Mouse (Mus musculus): ENCODE measurements around the gene Rpl31.

Gene Rpl31

DNA sequence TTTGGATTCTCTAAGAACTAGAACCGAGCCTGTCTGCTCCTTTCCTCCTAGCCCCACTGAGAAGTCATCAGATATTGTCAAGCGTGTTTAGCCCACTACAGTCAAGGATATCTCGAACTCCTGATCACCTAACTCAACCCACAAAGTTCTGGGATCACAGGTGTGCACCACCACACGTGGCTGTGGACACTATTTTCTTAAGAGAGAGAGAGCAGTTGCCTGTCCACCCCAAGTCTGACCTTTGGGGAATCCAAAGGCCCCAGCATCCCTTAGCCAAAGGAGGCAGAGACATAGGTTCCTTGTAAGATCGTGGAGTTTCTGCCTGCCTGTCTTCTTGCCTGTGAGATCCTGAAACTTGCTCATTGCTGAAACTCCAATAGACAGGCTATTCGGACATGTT lies 597 bp upstream of the Rpl31 start:
- DNase-seq (ENCODE audit: low spot score in 2 of 2): no peak

DNA sequence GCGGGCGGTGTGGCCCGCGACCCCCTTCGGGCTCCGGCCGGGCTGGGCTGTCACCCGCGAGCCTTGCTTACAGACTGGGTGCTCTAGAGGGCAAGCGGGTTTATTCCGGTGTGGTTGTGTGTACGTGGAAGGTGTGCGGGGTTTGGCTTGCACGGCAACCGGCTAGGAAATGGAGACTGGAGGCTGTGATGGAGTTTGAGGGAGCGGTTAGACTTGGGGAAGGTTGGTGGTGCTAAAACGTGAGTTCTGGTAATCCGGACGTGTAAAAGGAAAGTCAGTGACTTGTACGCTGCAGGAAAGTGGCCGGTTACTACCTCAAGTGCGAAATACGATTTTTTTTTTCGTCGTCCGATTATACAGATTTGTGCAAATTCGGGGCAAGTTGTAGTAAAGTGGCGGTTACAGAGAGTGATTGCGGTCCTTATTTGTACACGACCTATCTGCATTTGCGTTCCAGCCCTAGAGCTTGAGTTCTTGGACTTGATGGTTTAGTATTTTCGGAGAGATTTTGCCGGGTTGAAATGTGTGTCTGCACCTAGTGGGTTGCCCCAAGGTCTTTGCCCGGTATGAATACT lies 712 bp downstream of the Rpl31 start:
- DNase-seq (ENCODE audit: low spot score in 2 of 2): peak; percentile 14 to 16

DNA sequence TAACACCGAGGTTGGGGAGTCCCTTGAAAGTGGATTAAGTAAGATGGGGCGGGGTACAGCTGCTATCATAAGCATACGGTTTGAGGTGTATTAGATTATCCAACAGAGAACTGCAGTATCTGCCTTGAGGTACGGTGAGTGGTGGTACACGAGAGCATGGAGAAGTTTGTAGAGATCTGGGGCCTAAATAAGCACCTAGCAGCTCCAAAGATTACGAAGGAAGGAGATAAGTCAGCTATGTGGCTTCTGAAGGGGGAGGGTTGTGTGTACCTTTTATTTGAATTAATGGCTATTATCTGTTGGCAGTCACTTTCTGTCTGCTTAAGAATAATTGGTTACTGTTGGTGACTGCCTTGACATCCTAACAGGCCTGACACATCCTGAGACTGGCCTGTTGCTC lies 2.8 kb downstream of the Rpl31 start:
- DNase-seq (ENCODE audit: low spot score in 2 of 2): no peak

DNA sequence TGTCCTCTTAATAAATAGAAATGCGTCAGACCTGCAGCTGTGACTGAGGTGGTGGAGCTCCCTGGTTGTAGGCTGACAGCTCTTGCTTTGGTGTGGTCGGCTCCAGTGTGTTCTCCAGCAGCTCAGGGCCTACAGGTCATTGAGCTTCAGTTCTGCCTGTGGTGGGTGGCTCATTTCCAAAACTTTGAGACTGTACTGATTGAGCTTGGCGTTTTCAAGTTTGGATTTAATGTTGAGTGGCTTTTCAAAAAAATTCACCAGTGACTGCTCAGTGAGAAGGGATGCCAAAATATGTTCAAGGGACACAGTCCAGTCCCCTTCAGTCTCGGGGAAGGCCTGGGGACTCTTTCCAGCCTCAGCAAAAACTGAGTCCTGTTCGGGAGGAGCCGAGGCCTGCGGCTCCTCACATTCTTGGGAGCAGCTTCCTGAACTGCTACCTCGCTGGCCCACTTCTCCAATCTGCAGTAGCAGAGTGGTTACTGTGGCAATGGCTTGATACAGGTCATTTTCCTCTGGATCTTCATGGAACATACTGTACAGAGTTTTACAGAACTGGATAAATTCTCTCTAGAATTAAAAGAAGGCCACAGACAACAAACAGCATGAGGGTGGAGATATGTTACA lies 4.7 kb downstream of the Rpl31 start:
- no peak for DNase-seq (ENCODE audit: low spot score in 2 of 2)

DNA sequence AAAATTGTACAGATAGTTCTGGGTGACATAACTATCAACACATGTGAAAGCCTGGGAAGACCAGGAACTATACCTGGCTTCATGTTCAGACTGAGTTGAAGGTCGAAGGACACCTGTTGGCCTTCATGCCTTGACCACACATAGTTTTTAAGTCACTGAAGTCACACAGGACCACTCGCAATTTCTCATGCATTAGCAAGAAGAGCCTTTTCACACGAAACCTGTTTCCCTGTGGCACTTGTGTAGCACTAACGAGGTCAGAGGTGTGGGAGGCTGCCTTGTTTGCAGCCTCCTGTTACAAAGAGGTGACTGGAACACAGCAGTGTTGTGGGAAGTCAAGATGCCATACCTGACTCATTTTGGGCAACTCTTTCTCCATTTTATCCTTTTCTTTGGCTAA lies 5.7 kb downstream of the Rpl31 start:
- no peak for DNase-seq (ENCODE audit: low spot score in 2 of 2)

DNA sequence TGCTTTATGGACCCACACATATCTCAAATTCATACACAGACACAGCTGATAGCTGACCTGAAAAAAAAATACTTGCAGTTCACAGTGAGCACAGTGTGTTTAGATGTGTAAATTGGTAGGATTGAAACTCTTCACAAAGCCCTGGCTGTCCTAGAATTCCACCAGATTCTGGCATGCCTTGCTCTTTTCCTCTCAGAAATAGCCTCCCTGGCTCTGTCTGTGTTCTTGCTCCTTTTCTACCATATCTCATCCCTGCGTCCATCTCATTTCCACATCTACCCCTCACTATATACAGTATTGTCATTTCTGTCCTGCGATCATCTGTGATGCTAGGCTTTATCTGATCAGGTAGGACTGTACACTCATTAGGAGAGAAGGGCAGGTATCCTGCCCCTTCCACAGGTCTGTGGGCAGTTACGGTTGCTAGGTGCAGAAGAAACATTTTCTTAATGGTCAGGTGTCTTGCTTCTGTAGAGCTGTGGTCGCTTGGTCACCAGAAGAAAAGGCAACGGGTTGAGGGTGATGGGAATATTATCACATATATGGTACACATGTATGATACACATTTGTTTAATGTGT lies 6.7 kb downstream of the Rpl31 start:
- DNase-seq (ENCODE audit: low spot score in 2 of 2): no peak

DNA sequence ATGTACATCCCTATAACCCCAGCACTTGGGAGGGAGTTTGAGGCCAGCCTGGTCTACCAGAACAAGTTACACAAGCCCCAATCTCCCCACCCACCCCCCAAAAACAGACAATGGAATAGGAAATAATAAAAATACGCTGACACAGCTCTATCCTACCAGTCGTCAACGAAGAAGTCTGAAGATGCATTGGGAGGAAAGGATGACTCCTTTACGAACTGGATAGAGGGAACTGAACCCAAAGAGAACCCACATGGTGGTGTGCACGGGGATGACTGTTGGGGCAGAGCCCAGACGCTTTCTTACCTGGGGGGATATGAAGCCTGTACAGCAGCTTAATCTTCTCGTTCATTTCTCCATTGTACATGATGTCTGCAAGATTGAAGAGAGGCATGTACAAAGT lies 8.5 kb downstream of the Rpl31 start:
- DNase-seq (ENCODE audit: low spot score in 2 of 2): no peak

DNA sequence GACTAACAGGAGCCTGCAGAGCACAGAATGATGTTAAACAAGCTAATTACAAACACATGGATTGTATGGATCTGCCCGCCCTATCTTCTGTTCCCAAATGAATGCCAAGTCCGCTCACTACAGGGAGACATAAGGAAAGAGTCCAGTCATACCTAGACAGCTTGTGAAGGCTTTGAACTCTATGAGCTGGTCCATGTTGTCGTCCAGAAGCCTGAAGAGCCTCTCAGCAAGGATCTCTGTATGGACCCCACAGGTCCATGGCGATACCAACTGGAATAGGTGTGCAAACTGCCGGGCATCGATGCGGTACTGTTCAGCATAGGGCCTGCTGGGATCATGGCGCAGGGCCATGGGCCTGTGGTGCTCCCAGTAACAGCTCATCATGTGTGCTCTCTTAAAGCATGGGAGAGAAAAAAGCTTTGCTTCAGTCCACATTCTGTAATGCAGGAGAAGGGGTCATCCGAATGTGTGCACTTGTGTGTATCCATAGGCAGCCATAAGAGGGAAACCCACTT lies 9.1 kb downstream of the Rpl31 start:
- DNase-seq (ENCODE audit: low spot score in 2 of 2): no peak

DNA sequence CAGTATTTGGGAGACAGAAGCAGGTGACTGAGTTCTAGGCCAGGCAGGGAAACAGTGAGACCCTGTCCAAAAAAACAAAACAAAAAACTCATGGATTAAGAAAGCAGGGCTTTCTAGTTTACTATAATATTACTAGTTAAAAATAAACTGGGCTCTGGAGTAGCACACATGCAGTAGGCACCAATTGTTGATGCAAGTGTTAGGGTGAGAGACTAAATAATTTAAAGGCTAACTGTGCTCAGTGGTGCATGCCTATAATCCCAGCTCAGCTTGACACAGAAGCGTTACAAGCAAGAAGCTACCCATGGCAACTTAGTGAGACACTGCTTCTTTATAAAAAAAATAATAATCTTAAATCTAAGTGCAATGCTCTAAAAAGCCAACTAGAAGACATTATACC lies 10.9 kb downstream of the Rpl31 start:
- no peak for DNase-seq (ENCODE audit: low spot score in 2 of 2)

DNA sequence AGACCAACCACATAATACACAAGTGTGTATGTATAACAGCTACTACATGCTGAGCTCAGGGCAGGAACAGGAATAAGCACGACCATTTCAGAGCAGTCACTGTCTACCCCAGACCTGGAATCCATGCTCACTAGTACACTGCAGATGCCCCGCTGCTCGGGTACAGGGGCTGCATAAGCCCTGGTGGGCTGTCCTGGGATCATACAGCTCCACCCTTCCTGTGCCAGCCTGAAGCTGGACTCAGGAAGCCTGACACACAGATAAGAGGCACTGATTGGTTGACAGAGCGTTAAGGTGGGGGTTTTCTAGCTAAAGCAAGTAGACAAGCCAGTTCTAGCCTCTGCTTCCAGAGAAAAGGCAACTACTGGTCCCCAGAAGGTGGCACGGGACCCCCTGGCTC lies 11.4 kb downstream of the Rpl31 start:
- DNase-seq (ENCODE audit: low spot score in 2 of 2): no peak

DNA sequence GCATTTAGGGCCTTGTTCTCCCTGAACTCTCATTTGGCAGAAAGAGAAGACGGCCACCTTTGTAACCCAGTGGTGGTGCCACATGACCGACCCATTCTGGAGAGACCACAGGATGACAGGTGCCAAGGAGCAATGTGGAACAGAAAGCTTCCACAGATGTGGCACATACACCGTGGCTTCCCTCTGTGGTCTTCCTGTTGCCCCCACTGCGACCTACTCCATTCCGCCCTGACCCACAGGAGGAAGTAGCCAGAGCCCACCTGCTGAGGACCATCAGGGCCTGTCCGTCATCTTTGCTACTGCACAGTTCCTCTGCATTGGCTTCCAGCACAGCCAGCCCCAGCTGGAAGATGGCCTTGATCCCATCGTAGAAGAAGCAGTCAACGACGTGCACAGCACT lies 13.4 kb downstream of the Rpl31 start:
- no peak for DNase-seq (ENCODE audit: low spot score in 2 of 2)

DNA sequence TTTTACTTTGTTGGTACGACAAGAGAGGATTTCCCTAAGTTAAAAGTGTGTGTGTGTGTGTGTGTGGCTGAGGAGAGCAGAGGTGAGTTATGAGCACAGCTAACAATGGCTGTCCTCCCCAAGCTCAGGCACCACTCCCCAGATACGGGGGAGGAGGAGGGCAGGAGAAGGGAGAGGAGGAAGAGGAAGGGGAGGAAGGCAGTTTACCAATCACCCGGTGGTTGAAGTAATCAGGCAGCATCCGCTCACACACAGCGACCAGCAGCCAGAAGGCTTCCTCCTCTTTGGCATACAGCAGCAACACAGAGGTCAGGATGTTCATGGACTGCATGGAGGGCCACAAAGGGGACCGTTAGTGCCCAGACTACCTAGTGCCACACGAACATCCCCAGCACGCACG lies 17.3 kb downstream of the Rpl31 start:
- no peak for DNase-seq (ENCODE audit: low spot score in 2 of 2)

DNA sequence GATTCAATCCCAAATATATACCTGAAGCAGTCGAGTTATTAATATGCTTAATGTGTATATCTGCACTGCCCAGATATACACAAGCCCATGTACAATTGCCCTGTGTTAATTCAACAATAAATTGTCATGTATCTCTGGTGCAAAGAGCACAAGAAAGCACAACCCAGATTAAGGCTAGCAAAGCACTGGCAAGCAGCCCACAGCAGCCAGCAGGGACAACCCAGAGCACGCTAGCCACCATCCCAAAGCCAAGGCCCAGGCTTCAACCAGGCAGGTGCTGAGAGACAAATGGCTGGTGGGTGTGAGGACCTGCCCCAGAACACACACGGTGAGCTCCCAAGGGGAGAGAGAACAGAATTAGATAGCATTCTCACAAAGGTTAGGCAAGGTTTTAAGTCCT lies 18.8 kb downstream of the Rpl31 start:
- no peak for DNase-seq (ENCODE audit: low spot score in 2 of 2)

DNA sequence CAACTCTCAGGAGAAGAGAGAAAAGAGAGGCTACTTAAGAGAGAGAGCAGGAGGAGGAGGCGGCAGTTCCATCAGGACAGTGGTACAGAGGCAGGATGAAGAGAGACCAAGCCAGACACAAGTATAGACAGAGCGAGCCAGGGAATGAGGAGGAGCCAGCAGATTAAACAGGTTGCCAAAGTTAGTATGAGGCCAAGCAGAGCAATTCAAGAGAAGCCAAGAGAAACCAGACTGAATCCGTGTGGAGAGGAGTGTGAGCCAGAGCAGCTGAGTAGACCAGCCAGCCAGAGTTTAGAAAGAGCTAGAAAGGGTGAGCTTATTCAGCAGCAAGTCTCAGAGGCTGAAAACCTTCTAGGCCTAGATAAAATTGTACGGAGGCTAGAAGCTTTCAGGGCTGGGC lies 19.9 kb downstream of the Rpl31 start:
- DNase-seq (ENCODE audit: low spot score in 2 of 2): no peak

DNA sequence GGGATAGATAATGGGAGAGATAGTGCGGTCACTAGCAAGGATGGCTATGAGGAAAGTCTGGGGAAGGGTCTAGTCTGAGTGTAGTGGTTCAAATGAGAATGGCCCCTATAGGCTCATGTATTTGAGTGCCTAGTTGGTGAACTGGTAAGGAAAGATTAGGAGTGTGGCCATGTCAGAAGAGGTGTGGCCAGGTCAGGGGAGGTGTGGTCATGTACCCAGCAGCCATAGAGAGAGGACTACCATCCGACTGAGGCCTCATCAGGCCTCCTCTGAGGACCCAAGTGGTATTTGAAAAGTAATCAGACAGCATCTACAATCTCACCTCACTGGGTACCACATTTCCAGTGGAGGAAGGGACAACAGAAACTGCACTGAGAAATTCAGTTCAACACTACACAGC lies 20.5 kb downstream of the Rpl31 start:
- no peak for DNase-seq (ENCODE audit: low spot score in 2 of 2)

DNA sequence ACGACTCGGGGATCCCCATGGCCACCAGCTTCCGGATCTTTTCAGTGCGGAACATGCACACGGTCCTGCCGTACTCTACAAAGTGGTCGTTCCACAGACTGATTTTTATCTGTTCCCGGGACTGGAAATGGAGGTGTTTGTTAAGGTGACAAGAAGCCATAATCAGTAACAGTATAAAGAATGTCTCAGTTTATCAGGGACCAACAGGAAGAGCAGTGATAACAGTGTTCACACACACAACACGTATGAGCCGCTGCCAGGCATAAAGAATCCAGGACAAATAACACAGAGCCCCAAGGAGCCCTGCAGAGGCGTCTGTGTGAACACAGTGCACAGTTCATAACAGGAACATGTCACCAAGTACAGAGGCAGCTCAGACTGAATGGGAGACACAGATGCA lies 21.7 kb downstream of the Rpl31 start:
- no peak for DNase-seq (ENCODE audit: low spot score in 2 of 2)

DNA sequence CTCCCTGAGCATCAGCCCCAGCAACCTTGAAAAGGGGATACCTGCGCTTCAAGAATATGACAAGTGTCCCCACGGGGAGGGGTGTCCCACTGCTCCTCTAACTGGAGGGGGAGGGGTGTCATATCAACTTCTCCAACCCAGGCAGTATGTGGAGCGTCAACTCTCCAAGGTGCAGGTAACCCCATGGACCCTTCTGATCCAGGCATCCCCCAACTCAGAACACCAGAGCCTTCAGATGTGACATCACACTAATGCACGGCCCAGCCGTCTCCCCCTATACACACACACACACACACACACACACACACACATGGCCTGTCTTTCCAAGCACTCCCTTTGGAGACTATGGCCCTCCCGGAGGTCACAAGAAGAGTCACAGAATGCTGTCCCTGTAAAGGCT lies 24.0 kb downstream of the Rpl31 start:
- DNase-seq (ENCODE audit: low spot score in 2 of 2): no peak

DNA sequence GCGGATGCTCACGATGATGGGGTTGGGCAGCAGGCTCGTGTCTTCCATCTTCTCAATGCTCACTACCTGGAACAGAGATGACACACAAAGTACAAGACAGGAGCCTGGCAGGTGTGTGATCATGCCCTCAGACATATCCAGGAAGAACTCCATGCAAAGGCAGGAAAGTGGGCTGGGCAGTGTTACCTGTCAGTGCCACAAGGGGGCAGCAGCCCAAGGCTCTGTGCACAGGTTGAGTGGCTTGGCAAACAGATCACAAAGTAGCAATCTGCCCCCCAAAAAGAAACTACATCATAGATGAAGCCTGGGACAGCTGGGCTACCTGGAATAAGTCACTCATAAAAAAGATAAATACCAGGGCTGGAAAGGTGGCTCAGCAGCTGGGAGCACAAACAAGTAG lies 24.5 kb downstream of the Rpl31 start:
- DNase-seq (ENCODE audit: low spot score in 2 of 2): peak; percentile 32 to 41

DNA sequence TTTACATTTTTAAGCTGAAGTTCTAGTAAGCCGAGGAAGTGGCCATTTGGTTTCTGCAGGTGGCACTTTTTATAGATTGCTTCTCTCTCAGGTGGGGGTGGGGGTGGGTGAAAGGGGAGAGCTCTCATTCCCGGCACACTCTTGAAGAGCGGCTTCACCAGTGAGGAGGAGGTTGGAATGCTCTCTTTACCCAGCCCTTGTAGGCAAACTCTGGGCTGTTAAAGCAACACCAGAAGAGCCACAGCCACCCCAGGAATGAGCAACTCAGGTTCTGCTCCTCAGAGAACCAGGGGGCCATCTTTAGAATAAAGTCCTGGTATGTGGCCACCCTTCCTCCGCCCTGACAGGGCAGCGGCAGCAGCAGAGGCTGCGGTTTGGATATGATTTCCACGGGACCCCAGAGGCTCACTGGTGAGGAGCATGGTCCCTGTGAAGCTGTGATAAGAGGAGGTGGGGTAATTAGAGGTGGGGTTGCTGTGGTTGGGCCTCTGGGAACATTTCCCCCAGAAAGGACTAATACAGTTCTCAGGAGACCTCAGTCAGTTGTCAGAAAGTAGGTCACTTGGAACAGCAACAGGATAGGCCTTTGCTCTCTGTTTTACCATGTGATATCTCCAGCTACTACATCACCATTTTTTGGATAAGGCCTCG lies 25.7 kb downstream of the Rpl31 start:
- no peak for DNase-seq (ENCODE audit: low spot score in 2 of 2)

DNA sequence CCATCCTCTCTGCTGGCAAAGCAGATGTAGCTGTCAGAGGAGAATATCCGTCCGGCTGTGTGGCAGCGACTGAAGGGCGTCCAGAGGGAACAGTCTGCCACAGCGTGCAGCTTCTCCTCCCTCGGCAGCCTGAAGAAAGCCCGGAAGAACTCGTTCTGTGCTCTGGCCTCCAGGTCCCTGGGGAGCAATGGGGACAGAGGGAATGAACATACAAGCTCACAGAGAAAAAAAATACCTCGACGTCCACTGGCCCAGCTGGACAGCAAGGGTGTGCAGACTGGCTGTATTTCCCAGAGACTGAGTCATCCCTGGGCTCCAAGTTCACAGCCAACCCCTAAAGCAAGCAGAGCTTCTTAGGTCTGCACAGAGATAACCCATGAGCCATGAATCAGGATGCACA lies 26.5 kb downstream of the Rpl31 start:
- no peak for DNase-seq (ENCODE audit: low spot score in 2 of 2)

DNA sequence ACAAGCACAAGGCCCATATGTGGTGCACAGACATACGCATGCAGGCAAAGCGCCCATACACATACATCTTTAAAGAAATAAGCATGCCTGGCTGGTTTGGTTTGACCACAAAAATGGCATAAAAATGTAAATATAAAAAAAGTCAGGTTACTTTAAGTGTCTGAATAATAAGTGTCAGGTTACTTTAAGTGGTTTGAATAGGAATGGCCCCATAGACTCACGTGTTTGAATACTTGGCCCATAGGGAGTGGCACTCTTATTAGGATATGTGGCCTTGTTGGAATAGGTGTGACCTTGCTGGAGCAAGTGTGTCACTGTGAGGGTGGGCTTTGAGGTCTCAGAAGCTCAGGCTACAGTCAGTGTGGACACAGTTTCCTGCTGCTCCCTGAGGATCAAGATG lies 27.0 kb downstream of the Rpl31 start:
- no peak for DNase-seq (ENCODE audit: low spot score in 2 of 2)

DNA sequence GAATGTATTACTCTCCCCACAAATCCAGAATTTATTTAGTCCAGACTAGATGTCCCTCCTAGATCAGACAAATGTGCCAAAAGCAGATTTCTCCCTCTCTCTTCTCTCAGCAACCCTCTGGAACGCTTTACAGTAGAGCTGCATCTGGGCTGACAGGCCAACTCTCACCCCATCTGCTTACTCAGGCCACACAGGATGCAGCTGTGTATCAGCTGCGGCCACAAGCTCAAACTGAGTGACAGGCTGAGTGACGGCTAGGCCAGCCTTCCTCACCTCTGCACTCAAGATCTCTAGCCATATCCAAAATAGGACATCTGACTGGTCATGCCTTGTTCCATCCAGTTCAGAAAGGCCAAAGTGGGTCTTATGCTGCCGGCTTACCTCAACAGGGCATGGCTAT lies 28.7 kb downstream of the Rpl31 start:
- no peak for DNase-seq (ENCODE audit: low spot score in 2 of 2)

DNA sequence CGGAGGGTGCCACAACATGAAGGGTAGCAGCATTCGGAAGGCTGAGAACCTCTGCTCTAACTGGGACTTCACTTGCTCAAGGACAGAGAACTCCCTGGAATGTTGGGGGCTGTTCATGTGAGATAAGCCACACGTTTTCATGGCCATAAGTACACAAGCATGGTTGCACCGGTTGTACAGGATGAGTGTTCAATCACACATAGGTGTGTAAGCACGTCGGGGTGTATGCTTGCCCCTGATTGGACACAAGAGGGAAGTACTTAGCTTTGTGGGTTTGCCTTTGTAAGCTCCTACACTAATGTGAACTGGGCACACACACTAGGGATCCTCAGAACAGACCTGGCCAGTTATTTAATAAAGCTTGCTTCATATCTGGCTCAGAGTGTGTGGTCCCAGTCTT lies 30.6 kb downstream of the Rpl31 start:
- no peak for DNase-seq (ENCODE audit: low spot score in 2 of 2)
